Mouse (Mus musculus) G1E (cell line): ENCODE data around the gene Btbd9. TPM values are rescaled to one million over a fixed set of nuclear protein-coding genes. Genes with fewer than 3 reads are reported as not detected.

Source experiments
- ATAC-seq: 2 replicates; pipeline ENCODE4 v1.8.0; 2016; ENCODE audit warnings: mild to moderate bottlenecking; ENCODE audit not compliant: insufficient number of reproducible peaks, poor library complexity, low FRiP score, severe bottlenecking; ENCODE audit errors: extremely low read depth
- DNase-seq: peaks from one replicate; pipeline ENCODE4 v3.0.0; 2012; ENCODE audit warnings: low spot score
- H3K27me3 ChIP-seq: 2 replicates; pipeline ENCODE4 v1.6.1; 2012; ENCODE audit warnings: mild to moderate bottlenecking, low read length, inconsistent platforms; ENCODE audit not compliant: insufficient read depth
- H3K36me3 ChIP-seq: replicated peaks from 2 replicates; pipeline ENCODE3; 2012; ENCODE audit warnings: mild to moderate bottlenecking, inconsistent platforms
- H3K4me1 ChIP-seq: 2 replicates; pipeline ENCODE4 v1.6.1; 2012; ENCODE audit warnings: low read depth, low read length, inconsistent platforms, mixed read lengths; ENCODE audit not compliant: insufficient read depth
- H3K4me3 ChIP-seq: 2 replicates; pipeline ENCODE4 v1.5.1; 2012; ENCODE audit warnings: low read depth, mild to moderate bottlenecking, inconsistent platforms, low read length, moderate library complexity, mixed read lengths
- H3K9me3 ChIP-seq: replicated peaks from 2 replicates; pipeline ENCODE4 v1.6.1; 2012; ENCODE audit warnings: inconsistent platforms
- CTCF ChIP-seq: IDR thresholded peaks from 2 replicates; pipeline ENCODE4 v1.5.1; 2012; ENCODE audit warnings: low read depth, low read length, inconsistent platforms, mixed read lengths
- GATA1 ChIP-seq: IDR thresholded peaks from 2 replicates; pipeline ENCODE4 v1.6.1; 2012; ENCODE audit warnings: borderline replicate concordance, low read length, inconsistent platforms, mixed read lengths
- GATA2 ChIP-seq: IDR thresholded peaks from 2 replicates; pipeline ENCODE4 v1.6.1; 2012; ENCODE audit warnings: low read depth, low read length, inconsistent platforms, borderline replicate concordance
- POLR2AphosphoS5 ChIP-seq: IDR thresholded peaks from 2 replicates; pipeline ENCODE4 v1.6.1; 2012; ENCODE audit warnings: low read depth, low read length, inconsistent platforms; ENCODE audit not compliant: insufficient replicate concordance
- TAL1 ChIP-seq: conservative IDR thresholded peaks from 2 replicates; pipeline ENCODE4 v1.6.1; 2012; ENCODE audit warnings: low read depth, low read length, inconsistent platforms, mixed read lengths
- polyA plus RNA-seq: library from polyadenylated mRNA; stranded (reverse); fragments of >175 nt; gene quantifications from 2 replicates; pipeline ENCODE4 v1.2.3, GENCODE M21; 2012
- total RNA-seq, 2 experiments: library from RNA; stranded (forward) in 1 of 2; stranded (reverse) in 1 of 2; fragments of 200-1000 nt in 1 of 2; fragments of >200 nt in 1 of 2; fragmentation: Nextera tagmentation in 1 of 2; gene quantifications; 2 replicates each; pipeline ENCODE4 v1.2.3; 2014 to 2017

Gene Btbd9
- total and polyA plus RNA-seq, 3 experiments: 33.6 to 68.4 (median 57.5) TPM

DNA sequence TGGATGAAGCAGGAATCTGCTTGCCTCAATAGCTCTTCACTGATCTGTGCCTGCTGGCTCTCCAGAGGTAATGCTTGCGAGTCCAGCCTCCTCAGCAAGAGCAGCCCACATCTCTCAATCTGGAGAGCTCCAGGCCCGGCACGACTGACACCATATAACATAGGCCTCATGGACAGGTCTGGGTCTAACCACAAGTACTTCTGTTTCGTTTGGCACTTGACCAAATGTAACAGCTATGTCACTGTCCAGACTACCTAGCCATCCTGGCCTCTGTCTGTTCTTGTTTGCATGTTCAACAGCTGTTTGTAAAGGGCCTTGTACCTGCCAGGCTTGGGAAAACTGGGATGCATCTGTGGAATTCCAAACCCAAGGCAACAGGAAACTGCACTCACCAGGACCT is 340.9 kb downstream of the Btbd9 start:
- no peak for ATAC-seq
- Histone ChIP-seq H3K4me3 (no peak overlapping the region), H3K9me3 (no peaks in the 10 kb centered on the region), H3K36me3 (peaks cover 8% of the 10 kb centered on the region), H3K4me1 (no peaks in the 10 kb centered on the region), H3K27me3 (no peaks in the 10 kb centered on the region)
- no peak for DNase-seq
- TF ChIP-seq TAL1: no peak
- no peak for TF ChIP-seq CTCF
- no peak for TF ChIP-seq GATA2
- no peak for TF ChIP-seq GATA1
- no peak for TF ChIP-seq POLR2AphosphoS5

- no peak for DNase-seq
- Histone ChIP-seq H3K27me3 (no peaks in the 10 kb centered on the region), H3K4me3 (no peak overlapping the region), H3K36me3 (peaks cover 28% of the 10 kb centered on the region), H3K9me3 (no peaks in the 10 kb centered on the region), H3K4me1 (0 out of 2 replicates have a peak, but pooled peaks cover 3% of the 10 kb centered on the region)
- no peak for ATAC-seq
- TF ChIP-seq GATA2 (no peak), GATA1 (no peak)
These were observed 343.6 kb downstream of the Btbd9 start for GRCm38 (mm10) chr17:30232698-30233097.

GRCm38 (mm10) chr17:30231483-30231882 is 344.8 kb downstream of the Btbd9 start:
- no peaks in the 10 kb centered on the region for H3K9me3 ChIP-seq
- H3K4me3 ChIP-seq: no peak overlapping the region
- H3K36me3 ChIP-seq: peaks cover 26% of the 10 kb centered on the region
- no peaks in the 10 kb centered on the region for H3K27me3 ChIP-seq
- DNase-seq (no peak), ATAC-seq (no peak)
- 0 out of 2 replicates have a peak, but pooled peaks cover 3% of the 10 kb centered on the region for H3K4me1 ChIP-seq
- no peak for TF ChIP-seq GATA2
- TF ChIP-seq GATA1: no peak
- TF ChIP-seq POLR2AphosphoS5: no peak
- no peak for TF ChIP-seq TAL1
- no peak for TF ChIP-seq CTCF

DNA sequence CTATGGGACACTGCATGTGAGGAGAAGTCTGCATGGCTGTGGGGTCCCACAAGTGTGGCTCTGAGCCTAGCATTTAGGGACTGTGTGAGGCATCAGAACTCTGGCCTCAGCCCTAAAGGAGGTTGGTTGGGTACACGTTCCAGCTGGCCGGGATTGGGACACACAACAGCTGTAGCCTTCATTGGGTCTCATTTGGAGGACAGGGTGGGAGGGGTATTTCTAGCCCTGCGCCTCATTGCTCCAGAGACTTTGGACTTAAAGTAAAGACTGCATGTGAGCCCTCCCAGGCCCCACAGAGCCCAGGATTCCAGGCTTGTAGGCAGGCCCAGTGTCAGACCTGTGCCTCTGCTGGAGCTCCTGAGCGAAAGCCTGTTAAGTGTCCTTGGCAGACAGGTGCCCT is 345.9 kb downstream of the Btbd9 start:
- no peak for ATAC-seq
- TF ChIP-seq GATA1: no peak
- TF ChIP-seq POLR2AphosphoS5: no peak
- TF ChIP-seq CTCF: no peak
- TF ChIP-seq GATA2: no peak
- no peak for TF ChIP-seq TAL1
- no peak for DNase-seq
- H3K4me3 ChIP-seq: no peak overlapping the region
- H3K4me1 ChIP-seq: 0 out of 2 replicates have a peak, but pooled peaks cover 3% of the 10 kb centered on the region
- H3K27me3 ChIP-seq: no peaks in the 10 kb centered on the region
- no peaks in the 10 kb centered on the region for H3K9me3 ChIP-seq
- peaks cover 23% of the 10 kb centered on the region for H3K36me3 ChIP-seq

DNA sequence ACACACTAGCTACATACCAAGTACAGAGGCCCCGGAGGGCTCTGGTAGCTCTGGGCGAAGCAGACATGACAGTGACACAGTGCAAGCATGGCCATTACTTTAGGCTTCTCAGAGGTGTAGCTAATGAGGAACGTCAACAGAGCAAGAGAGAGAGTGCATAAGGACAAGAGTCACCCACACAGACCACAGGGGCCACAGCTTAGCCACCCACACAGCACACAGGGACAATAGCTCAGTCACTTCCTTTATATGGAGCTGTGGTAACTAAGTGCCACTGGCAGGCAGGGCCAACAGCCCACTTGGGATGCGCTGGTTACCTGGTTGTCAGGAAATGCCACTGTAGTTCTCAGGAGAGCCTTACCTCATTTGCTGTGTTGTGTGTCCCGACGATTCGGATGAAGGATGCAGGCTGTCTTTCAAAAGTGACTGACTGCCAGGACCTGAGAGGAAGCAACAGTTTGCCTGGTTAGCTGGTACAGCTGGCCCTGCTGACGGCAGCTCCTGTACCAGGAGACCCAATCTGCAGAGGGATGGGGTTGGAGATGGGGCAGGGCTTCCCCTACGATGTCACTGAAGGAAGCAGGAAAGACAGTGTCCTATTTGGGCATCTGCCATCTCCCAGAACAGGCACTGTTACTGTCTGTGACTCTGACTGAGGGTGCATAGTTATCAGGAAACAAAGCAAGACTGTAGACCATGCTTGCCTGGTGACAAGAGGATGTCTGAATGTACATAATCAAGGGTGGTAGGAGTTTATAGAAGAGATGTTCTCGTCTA is 347.7 kb downstream of the Btbd9 start:
- H3K36me3 ChIP-seq: peaks cover 27% of the 10 kb centered on the region
- TF ChIP-seq GATA1 (no peak), CTCF (no peak), TAL1 (no peak), POLR2AphosphoS5 (no peak), GATA2 (no peak)
- DNase-seq (no peak), ATAC-seq (no peak)
- no peaks in the 10 kb centered on the region for H3K9me3 ChIP-seq
- no peak overlapping the region for H3K4me3 ChIP-seq
- 0 out of 2 replicates have a peak, but pooled peaks cover 3% of the 10 kb centered on the region for H3K4me1 ChIP-seq
- H3K27me3 ChIP-seq: no peaks in the 10 kb centered on the region; the same call in 1 of the 2 replicates

DNA sequence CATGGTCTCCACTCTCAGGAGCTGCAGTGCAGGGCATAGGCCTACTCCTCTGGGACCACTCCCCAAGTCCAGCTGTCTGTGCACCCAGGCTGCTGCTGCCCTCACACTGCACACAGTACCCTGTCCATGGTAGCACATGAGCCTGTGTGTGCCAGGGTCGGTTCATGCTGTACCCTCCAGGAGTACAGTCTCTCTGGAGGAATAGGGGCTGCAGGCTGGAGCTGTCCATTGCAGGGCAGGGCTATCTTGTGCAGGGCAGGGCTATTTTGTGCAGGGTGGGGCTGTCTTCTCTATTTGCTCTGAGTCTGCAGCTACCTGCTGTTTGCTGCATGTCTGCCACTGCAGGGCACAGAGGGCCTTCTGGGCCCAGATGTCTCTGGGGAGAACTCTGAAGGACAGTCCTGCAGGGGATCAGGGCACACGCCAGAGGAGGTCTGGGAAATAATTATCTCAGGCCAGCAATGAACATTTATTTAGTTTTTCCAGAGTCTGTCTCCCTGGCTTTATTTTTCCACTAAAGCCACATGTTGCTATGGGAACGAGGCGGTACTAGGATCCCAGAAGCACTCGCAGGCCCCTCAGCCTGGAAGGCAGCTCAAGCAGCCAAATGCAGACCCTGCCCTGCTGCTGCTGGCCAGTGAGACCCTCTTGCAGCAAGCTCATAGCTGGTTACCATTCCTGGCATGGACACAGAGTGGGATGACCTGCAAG is 351.1 kb downstream of the Btbd9 start:
- no peaks in the 10 kb centered on the region for H3K9me3 ChIP-seq
- no peak for DNase-seq
- H3K4me3 ChIP-seq: no peak overlapping the region
- TF ChIP-seq POLR2AphosphoS5: no peak
- no peak for TF ChIP-seq GATA2
- TF ChIP-seq GATA1: no peak
- TF ChIP-seq TAL1: no peak
- no peak for TF ChIP-seq CTCF
- no peak for ATAC-seq
- no peaks in the 10 kb centered on the region; the same call in 1 of the 2 replicates for H3K27me3 ChIP-seq
- 0 out of 2 replicates have a peak, but pooled peaks cover 3% of the 10 kb centered on the region for H3K4me1 ChIP-seq
- peaks cover 40% of the 10 kb centered on the region for H3K36me3 ChIP-seq
